In the genomic region with DNA sequence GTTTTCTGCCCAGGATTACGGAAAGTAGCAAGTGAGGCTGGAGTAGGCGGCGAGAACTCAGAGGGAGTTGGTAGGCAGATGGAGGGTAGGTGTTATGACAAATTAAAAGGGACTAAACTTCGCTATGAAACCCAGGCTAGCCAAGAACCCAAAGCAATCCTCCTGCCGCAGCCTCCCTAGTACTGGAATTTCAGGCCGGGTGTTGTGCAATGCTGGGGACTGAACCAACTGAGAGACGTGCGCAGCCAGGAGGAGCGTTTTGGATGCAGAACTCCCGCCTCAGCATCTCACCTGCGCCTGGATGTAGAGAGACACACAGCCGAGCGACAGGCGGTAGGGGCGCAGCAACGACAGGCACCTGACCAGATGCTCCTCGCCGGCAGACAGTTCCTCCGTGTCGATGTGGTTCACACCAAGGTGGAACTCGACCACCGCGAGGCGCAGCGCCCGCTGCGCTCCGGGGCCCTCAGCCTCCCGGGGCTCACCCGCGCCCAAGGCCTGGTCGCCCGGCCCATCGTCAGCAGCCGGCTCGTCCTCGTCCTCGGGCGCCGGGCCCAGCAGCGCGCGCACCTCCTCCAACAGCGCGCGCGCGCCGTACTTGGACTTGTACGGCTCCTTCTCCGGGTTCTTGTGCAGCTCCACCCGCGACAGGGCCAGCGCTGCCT, we compare ENCODE assay signal across 8 mouse cellular contexts. TPM values are rescaled to one million over a fixed set of nuclear protein-coding genes. Genes with fewer than 3 reads are reported as not detected.
DNase-seq lines count a peak whose midpoint lies in the region; ATAC-seq and TF ChIP-seq lines count a peak whose summit lies in the region.

No protein-coding gene starts in this region.

- H3K9me3 ChIP-seq in forebrain, embryonic 14.5 days (replicated peaks; ENCODE audit: control insufficient read depth, low read length), result no peaks in the 10 kb centered on the region
- H3K9me3 ChIP-seq in liver, embryonic 13.5 days (replicated peaks), result no peaks in the 10 kb centered on the region
- no peaks in the 10 kb centered on the region for H3K9me3 ChIP-seq in stomach, postnatal 0 days (ENCODE audit: control insufficient read depth, low read length)

- TF ChIP-seq CTCF in left cerebral cortex, adult 2 months (IDR thresholded peaks at IDR 0.05), result no peak
- 0 out of 2 replicates have a peak, but pooled peaks have one; percentile 1 for TF ChIP-seq CTCF in stomach, postnatal 0 days (IDR thresholded peaks at IDR 0.05; ENCODE audit: low read depth)

- peak overlapping the region; percentile 88 for H3K27ac ChIP-seq in left cerebral cortex, adult 2 months
- peak overlapping the region; percentile 80 for H3K27ac ChIP-seq in forebrain, embryonic 14.5 days (ENCODE audit: low read depth, low read length)
- peak overlapping the region; percentile 53 for H3K27ac ChIP-seq in liver, embryonic 13.5 days
- peak overlapping the region; percentile 81 for H3K27ac ChIP-seq in stomach, postnatal 0 days (replicated peaks)

- no peak for TF ChIP-seq EP300 in stomach, postnatal 0 days (optimal IDR thresholded peaks at IDR 0.05)

- peak; percentile 82 for ATAC-seq in forebrain, embryonic 14.5 days
- ATAC-seq in liver, embryonic 13.5 days (ENCODE audit: low read depth), result peak; percentile 85
- ATAC-seq in stomach, postnatal 0 days (ENCODE audit: low FRiP score, low TSS enrichment), result peak; percentile 82

- H3K27me3 ChIP-seq in forebrain, embryonic 14.5 days (replicated peaks; ENCODE audit: control insufficient read depth, insufficient read depth, low read length), result no peaks in the 10 kb centered on the region
- no peaks in the 10 kb centered on the region for H3K27me3 ChIP-seq in liver, embryonic 13.5 days
- H3K27me3 ChIP-seq in stomach, postnatal 0 days (ENCODE audit: control insufficient read depth, insufficient read depth, low read length), result no peaks in the 10 kb centered on the region

- WGBS in forebrain, embryonic 14.5 days, result 1% methylated on average over 54 of the region's 54 CpGs
- WGBS in liver, embryonic 13.5 days (ENCODE audit: insufficient replicate concordance), result 2% methylated on average over 54 of the region's 54 CpGs
- WGBS in stomach, postnatal 0 days, result 2% methylated on average over 54 of the region's 54 CpGs

- H3K4me3 ChIP-seq in left cerebral cortex, adult 2 months, result peak overlapping the region; percentile 78
- H3K4me3 ChIP-seq in forebrain, embryonic 14.5 days (ENCODE audit: low read depth, low read length), result peak overlapping the region; percentile 86
- peak overlapping the region; percentile 83 for H3K4me3 ChIP-seq in liver, embryonic 13.5 days (replicated peaks)
- H3K4me3 ChIP-seq in stomach, postnatal 0 days (ENCODE audit: low read depth, low read length), result peak overlapping the region; percentile 92

- H3K4me2 ChIP-seq in forebrain, embryonic 14.5 days (ENCODE audit: low read length), result peak overlapping the region; percentile 92
- peak overlapping the region; percentile 91 for H3K4me2 ChIP-seq in liver, embryonic 13.5 days
- H3K4me2 ChIP-seq in stomach, postnatal 0 days (replicated peaks; ENCODE audit: low read depth), result peak overlapping the region; percentile 75

- peaks cover 59% of the 10 kb centered on the region for H3K36me3 ChIP-seq in forebrain, embryonic 14.5 days (ENCODE audit: control insufficient read depth, insufficient read depth, low read length)
- H3K36me3 ChIP-seq in liver, embryonic 13.5 days, result peaks cover 44% of the 10 kb centered on the region
- H3K36me3 ChIP-seq in stomach, postnatal 0 days (ENCODE audit: control insufficient read depth, insufficient read depth, low read length), result peaks cover 11% of the 10 kb centered on the region; the same call in 1 of the 2 replicates

- H3K9ac ChIP-seq in forebrain, embryonic 14.5 days (ENCODE audit: low read length), result peak overlapping the region; percentile 90
- peak overlapping the region; percentile 85 for H3K9ac ChIP-seq in liver, embryonic 13.5 days
- H3K9ac ChIP-seq in stomach, postnatal 0 days (ENCODE audit: low read length), result peak overlapping the region; percentile 80

- intact Hi-C loops in left cerebral cortex, adult 2 months (cut with DNase I), result no loop called here
- intact Hi-C loops in left cerebral cortex, postnatal 4 days (cut with DNase I), result no loop called here

- DNase-seq in left cerebral cortex, adult 2 months (ENCODE audit: extremely low spot score in 1 of 2, low spot score in 2 of 2), result peak in 1 of 2 experiments; percentile 42
- DNase-seq in left cerebral cortex, postnatal 4 days, result no peak
- peak; percentile 31 for DNase-seq in adipocyte (ENCODE audit: low spot score)
- DNase-seq in forebrain, embryonic 14.5 days (ENCODE audit: low spot score), result no peak
- DNase-seq in liver, embryonic 13.5 days, result no peak
- DNase-seq in stomach, postnatal 0 days (ENCODE audit: low spot score), result no peak
- no peak for DNase-seq in adrenal gland, postnatal 14 days
- no peak for DNase-seq in lung, postnatal 4 days

- H3K4me1 ChIP-seq in forebrain, embryonic 14.5 days (ENCODE audit: control insufficient read depth, insufficient read depth, low read length), result peaks cover 8% of the 10 kb centered on the region
- H3K4me1 ChIP-seq in liver, embryonic 13.5 days (replicated peaks), result peaks cover 18% of the 10 kb centered on the region
- H3K4me1 ChIP-seq in stomach, postnatal 0 days (replicated peaks; ENCODE audit: control insufficient read depth, insufficient read depth), result 0 out of 2 replicates have a peak, but pooled peaks cover 2% of the 10 kb centered on the region

RNA-seq across cellular contexts. Expression of a gene that starts 0.5 kb away (rescaled TPM):
- total RNA-seq in left cerebral cortex, adult 2 months (2021), result 100 to 1,000 TPM; 180 to 185 TPM
- 10 to 100 TPM; 88.7 to 90.0 TPM for total RNA-seq in left cerebral cortex, postnatal 4 days (2021)
- 74.4 and 74.9 TPM in 2 replicates for polyA plus RNA-seq in forebrain, embryonic 14.5 days (2014; fragmentation: Nextera tagmentation; extraction: Ambion mirVana)
- 12.9 and 13.7 TPM in 2 replicates for polyA plus RNA-seq in liver, embryonic 13.5 days (2015; fragmentation: Nextera tagmentation; extraction: Ambion mirVana)
- polyA plus RNA-seq in stomach, postnatal 0 days (2015; fragmentation: Nextera tagmentation; extraction: Ambion mirVana), result 16.4 and 16.8 TPM in 2 replicates
- total RNA-seq in adrenal gland, postnatal 14 days (2021), result 34.8 and 38.5 TPM in 2 replicates

RNA-seq across cellular contexts. Expression of a gene that starts 24.3 kb away (rescaled TPM):
- 10 to 100 TPM; 21.1 to 21.8 TPM for total RNA-seq in left cerebral cortex, adult 2 months (2021)
- 10 to 100 TPM; 49.8 to 53.9 TPM for total RNA-seq in left cerebral cortex, postnatal 4 days (2021)
- 20.6 and 22.5 TPM in 2 replicates for polyA plus RNA-seq in forebrain, embryonic 14.5 days (2014; fragmentation: Nextera tagmentation; extraction: Ambion mirVana)
- polyA plus RNA-seq in liver, embryonic 13.5 days (2015; fragmentation: Nextera tagmentation; extraction: Ambion mirVana), result 26.3 and 32.2 TPM in 2 replicates
- polyA plus RNA-seq in stomach, postnatal 0 days (2015; fragmentation: Nextera tagmentation; extraction: Ambion mirVana), result 11.1 and 11.2 TPM in 2 replicates
- 74.2 and 78.8 TPM in 2 replicates for total RNA-seq in adrenal gland, postnatal 14 days (2021)

RNA-seq across cellular contexts. Expression of a gene that starts 50.6 kb away (rescaled TPM):
- 1 to 10 TPM; 7.1 to 9.7 TPM for total RNA-seq in left cerebral cortex, adult 2 months (2021)
- 1 to 10 TPM; 6.1 to 9.0 TPM for total RNA-seq in left cerebral cortex, postnatal 4 days (2021)
- 7.5 and 10.3 TPM in 2 replicates for polyA plus RNA-seq in forebrain, embryonic 14.5 days (2014; fragmentation: Nextera tagmentation; extraction: Ambion mirVana)
- 67.1 and 71.8 TPM in 2 replicates for polyA plus RNA-seq in liver, embryonic 13.5 days (2015; fragmentation: Nextera tagmentation; extraction: Ambion mirVana)
- polyA plus RNA-seq in stomach, postnatal 0 days (2015; fragmentation: Nextera tagmentation; extraction: Ambion mirVana), result 12.5 and 14.2 TPM in 2 replicates
- 41.1 and 64.5 TPM in 2 replicates for total RNA-seq in adrenal gland, postnatal 14 days (2021)
